Mouse (Mus musculus) gonadal fat pad, adult 2 months (tissue): ENCODE measurements around the gene Stk38l. TPM values are rescaled to one million over a fixed set of nuclear protein-coding genes. Genes with fewer than 3 reads are reported as not detected.
A peak's percentile ranks its signal among the peaks of the same experiment; 100 is the strongest.

ENCODE experiments used
- DNase-seq: peaks from one replicate; pipeline ENCODE4 v3.0.0-alpha.2; 2012; ENCODE audit warnings: low read depth
- polyA plus RNA-seq: library from polyadenylated mRNA; depleted of rRNA; stranded (reverse); fragments of >200 nt; gene quantifications from 2 replicates; pipeline ENCODE4 v1.2.3, GENCODE M21; 2012; rRNA removed

Gene Stk38l
- polyA plus RNA-seq, result 5.7 and 7.4 TPM in 2 replicates

- DNase-seq, result no peak
Measured at GRCm38 (mm10) chr6:146724581-146725383, at the start of gene Stk38l. Gene Stk38l (plus strand): TSS chr6:146724995.

GRCm38 (mm10) chr6:146676904-146677303, 47.9 kb upstream of the Stk38l start:
- no peak for DNase-seq

GRCm38 (mm10) chr6:146678136-146679070, 46.4 kb upstream of the Stk38l start:
- no peak for DNase-seq

DNA sequence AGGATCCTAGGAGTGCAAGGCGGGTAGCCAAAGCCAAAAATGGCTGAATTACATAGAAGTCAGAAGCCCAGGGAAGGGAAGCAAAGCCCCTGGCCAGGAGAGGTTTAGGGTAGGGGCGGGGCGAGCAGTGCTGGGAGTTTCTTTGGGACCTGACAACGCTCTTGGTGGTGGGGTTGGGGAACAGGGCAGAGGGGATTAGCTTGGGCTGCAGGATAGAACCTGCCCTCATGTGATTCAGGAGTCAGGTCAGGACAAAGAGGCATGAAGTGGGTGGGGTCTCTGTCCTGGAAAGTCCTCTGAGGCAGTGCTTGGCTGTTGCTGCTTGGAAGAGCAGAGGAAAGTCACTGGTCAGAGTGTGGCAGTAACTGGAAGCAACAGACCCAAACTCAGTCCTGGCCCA, 40.9 kb upstream of the Stk38l start:
- no peak for DNase-seq

GRCm38 (mm10) chr6:146685781-146686308, 39.0 kb upstream of the Stk38l start:
- peak; percentile 33 for DNase-seq

DNA sequence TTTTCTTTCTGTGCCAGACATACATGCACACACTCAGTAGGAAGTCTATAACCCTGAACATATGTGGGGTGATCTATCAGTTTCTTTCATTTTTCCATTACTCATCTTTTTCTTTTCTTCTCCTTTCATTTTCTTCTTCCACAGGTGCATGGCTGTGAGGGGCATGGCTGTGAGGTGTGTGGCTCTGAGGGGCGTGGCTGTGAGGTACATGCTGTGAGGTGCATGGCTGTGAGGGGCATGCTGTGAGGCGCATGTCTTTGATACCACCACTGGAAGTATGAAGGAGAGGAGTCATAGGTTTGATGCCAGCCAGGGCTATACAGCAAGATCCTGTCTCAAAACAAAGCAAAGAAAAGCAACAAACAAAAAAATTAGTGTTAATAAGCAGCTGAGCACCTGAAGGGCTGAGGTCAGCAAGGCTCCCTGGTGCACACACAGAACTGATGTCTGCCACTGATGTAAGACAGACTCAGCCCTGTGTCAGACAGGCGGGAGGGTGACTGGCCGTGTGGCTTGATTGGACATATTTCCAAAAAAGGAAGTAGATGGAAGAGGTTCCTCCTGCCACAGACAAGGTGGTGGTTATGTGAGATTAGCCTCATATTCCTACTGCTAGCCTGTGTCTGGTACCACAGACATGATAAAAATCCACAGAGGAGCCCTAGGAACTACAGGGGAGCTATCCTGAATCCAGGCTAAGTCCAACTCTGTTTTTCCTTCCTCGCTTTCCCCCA, 38.2 kb upstream of the Stk38l start:
- DNase-seq, result no peak

DNA sequence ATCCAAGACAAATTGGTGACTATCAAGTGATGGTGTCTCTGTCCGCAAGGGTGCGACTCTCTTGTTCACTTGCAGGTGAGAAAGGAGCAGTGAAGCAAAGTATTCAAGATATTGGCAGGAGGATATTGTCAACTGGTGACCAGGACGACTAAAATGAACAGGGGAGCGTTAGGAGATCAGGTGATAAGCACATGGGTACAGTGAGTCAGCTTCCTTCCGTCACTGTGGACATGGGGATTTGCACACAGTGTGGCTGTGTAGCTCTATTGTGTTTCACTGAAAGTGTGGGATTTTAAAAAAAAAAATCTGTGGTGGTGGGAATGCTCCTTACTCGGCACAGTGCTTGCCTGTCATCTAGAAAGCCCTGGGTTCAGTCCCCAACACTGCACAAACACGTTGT, 36.8 kb upstream of the Stk38l start:
- DNase-seq, result no peak

DNA sequence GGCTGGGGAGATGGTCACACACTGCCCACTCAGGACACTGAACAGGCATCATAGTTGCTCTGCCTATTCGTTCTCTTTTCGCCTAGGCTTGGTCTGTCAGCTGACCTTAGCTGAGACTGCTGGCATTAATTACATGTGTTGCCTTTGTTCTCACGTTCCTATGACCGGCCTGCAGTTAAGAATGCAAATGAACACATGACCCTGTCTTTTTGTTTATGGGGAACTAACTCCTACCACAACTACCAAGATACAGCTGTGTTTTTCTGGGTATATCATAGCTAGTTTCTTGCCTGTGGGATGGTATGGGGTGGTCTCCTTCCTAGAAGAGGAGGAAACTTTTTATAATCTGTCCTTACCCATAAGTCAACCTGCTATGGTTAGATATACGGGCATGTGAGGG, 35.9 kb upstream of the Stk38l start:
- no peak for DNase-seq

DNA sequence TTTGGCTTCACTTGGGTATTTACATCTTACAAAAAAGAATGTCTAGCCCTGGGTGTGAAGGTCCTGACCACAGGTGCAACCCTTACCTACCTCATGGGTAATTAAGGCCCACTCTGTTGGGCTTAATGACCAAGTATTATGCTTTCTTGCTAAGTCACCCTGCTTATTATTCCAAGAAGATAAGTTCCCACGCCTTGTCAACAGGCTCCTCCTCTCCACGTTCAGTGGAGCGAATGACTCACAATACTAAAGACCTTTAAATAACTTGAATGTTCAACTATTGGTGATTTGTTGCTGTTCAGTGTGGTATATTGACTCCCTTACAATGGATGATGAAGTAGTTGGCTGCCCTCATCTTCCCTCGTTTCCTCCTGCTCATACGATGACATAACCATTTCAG, 27.0 kb upstream of the Stk38l start:
- DNase-seq, result no peak

DNA sequence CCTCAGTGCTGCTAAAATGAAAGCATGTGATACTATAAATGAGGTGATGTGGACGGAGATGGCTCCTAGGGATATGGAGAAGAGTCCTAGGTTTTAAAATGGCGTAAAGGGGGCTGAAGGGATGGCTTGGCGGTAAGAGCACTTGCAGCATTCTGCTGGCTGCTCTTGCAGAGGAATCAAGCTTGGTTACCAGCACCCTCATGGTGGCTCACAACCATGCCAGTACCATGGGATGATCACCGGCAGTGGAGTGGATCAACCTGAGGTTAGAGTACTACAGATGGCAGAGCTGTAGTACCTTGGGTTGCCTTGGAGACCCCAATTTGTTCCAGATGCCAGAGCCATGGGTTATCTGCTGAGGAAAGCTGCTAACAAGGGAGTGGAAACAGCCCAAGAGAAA, 26.4 kb upstream of the Stk38l start:
- DNase-seq, result no peak

DNA sequence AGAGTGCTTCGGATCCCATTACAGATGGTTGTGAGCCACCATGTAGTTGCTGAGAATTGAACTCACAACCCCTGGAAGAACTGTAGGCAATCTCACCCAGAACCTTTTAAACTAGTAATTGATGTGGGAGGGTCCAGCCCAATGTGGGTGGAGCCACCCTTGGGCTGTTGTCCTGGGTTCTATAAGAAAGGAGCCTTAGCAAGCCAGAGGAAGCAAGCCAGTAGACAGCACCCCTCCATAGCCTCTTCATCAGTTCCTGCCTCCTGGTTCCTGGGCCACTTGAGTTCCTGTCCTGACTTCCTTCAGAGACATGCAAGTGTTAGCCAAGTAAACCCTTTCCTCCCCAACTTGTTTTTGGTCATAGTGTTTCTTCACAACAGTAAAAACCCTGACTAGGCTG, 24.3 kb upstream of the Stk38l start:
- no peak for DNase-seq

DNA sequence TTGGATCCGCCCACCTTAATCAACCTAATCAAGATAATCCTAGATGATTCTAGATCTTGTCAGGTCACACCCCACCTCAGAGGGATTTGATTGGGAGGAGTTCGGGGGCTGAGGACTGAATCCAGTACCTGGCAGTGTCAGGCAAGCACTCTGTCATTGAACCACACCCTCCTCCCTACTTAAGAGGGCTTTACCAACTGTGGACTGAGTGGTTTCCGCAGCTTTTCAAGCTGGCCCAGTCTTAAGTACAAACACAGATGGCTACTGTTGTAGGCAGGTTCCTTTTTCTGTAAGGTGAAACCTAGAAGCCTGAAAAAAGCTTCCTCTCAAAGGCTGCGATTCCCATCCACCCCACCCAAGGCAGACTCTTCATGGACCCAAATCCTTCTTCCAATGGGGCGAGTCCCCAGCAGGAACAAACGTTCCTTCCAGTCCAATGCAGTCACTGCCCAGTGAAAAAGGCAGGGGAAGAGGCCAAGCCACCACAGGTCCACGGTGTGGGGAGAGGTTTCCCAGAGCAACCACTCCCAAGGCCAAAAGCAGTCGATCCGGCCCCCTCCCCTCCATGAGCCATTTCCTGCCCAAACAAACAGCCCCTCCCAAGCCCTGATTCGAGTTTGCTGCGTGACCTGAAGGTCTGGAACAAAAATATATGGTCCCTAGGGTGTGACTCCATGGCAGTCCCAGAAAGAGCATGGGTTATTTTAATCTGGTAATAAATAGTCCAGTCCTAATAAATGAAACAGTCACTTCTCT, 22.5 kb upstream of the Stk38l start:
- no peak for DNase-seq

GRCm38 (mm10) chr6:146703351-146703750, 21.4 kb upstream of the Stk38l start:
- DNase-seq, result no peak

DNA sequence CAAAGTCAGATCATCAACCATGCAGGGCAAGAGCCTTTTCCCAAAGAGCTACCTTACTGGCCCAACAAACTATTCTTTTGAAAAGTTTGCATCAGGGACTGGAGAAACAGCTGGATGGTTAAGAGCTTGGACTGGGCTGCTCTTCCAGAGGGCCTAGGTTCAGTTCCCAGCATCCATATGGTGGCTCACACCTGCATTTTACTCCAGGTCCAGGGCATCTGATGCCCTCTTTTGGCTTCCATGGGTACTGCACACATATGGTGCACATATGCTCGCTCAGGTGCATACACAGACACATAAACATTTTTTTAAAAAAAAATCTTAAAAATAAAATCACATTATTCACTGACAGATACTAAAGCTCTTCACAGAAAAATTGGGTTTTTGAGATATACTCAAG, 19.2 kb upstream of the Stk38l start:
- no peak for DNase-seq

GRCm38 (mm10) chr6:146719606-146720005, 5.2 kb upstream of the Stk38l start:
- no peak for DNase-seq

- DNase-seq, result no peak
Measured at GRCm38 (mm10) chr6:146723805-146724204, 990 bp upstream of the Stk38l start.

DNA sequence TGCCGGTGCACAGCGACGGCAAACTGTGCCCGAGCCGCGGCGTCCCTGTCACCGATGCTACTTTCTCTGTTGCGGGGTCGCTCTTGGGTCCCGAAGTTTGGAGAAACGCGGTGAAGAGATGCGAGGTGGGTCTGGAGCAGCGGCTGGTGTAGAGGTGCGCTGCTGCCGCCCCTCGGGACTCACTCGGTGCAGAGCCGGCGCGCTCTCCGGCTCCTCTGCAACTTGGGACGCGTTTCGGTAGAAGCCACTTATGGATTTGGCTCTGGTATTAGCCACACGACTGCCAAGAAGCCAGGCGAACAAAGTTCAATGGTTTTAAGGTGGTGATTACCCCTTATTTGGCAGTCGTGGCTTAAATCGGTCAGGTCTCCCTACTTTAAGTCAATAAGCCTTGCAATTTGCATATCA, 593 bp downstream of the Stk38l start:
- no peak for DNase-seq

DNA sequence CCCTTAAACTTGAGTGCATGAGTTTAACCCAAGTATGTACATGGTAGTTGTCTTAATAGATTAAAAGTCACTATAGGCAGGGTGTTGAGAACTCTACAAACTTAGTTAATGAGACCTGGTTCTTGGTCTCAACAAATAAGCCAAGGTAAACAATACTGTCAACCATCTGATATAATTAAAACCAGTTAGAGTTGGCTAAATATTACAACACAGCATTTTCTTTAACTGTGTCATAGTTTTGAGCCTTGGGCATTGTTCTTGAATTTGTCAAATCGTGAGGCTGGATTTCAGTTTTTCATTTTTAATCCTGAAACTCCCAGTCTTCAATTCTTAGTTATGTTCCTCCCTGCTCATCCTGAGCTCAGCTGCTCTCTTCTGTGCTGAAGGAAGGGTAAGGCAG, 6.2 kb downstream of the Stk38l start:
- peak; percentile 61 for DNase-seq

- DNase-seq, result no peak
Measured at GRCm38 (mm10) chr6:146731692-146732091, 6.9 kb downstream of the Stk38l start.

- DNase-seq, result no peak
Measured at GRCm38 (mm10) chr6:146732232-146732631, 7.4 kb downstream of the Stk38l start.

DNA sequence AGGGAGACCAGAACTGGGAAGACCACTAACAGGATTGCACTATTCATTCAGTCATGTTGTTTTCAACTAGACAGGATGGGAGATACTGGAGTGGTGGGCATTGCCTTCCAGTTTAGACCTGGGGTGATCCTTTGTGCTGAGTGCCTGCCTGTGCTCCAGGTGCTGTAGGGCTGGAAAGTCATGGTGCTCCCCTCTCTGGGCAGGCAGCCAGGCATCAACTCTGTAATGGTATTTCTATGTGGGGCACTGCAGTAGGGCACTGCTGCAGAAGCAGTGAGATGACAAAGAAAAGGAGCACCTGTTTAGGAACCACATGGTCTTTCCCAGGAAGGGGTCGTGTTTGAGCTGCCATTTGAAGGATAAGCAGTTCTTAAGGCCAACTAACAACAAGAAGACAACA, 7.9 kb downstream of the Stk38l start:
- DNase-seq, result no peak
